Mouse (Mus musculus): ENCODE data around the gene Anxa11. TPM values are rescaled to one million over a fixed set of nuclear protein-coding genes. Genes with fewer than 3 reads are reported as not detected.

The Anxa11 gene
- polyA plus RNA-seq, 1 experiment from 2014 or later, result 3.6 TPM

Small RNAs within 50 kb of the gene (microRNA-seq; reads per million reads assigned to microRNA genes)
- not detected for gene Gm23701

Other genes with a start within 250 kb of the Anxa11 start
- gene Ppif, start 148.0 kb upstream of the Anxa11 start, polyA plus RNA-seq (2016; fragmentation: Nextera tagmentation; extraction: Ambion mirVana), result 23.9 and 24.7 TPM in 2 replicates
- 21.5 and 22.2 TPM in 2 replicates for gene Zcchc24, start 73.1 kb upstream of the Anxa11 start, polyA plus RNA-seq (2016; fragmentation: Nextera tagmentation; extraction: Ambion mirVana)
- gene Plac9a, start 60.9 kb downstream of the Anxa11 start, polyA plus RNA-seq (2016; fragmentation: Nextera tagmentation; extraction: Ambion mirVana), result not detected in 2 replicates
- gene Tmem254a, start 85.5 kb downstream of the Anxa11 start, polyA plus RNA-seq (2016; fragmentation: Nextera tagmentation; extraction: Ambion mirVana), result 2.1 and 3.2 TPM in 2 replicates
- not detected in 2 replicates for gene Cphx1, start 96.1 kb downstream of the Anxa11 start, polyA plus RNA-seq (2016; fragmentation: Nextera tagmentation; extraction: Ambion mirVana)
- 5.4 and 6.1 TPM in 2 replicates for gene Duxbl1, start 136.4 kb downstream of the Anxa11 start, polyA plus RNA-seq (2016; fragmentation: Nextera tagmentation; extraction: Ambion mirVana)
- 0.64 and 2.6 TPM in 2 replicates for gene Gm9780, start 200.6 kb downstream of the Anxa11 start, polyA plus RNA-seq (2016; fragmentation: Nextera tagmentation; extraction: Ambion mirVana)
- 17.6 and 19.4 TPM in 2 replicates for gene Tmem254c, start 225.2 kb downstream of the Anxa11 start, polyA plus RNA-seq (2016; fragmentation: Nextera tagmentation; extraction: Ambion mirVana)
- gene Cphx2, start 239.4 kb downstream of the Anxa11 start, polyA plus RNA-seq (2016; fragmentation: Nextera tagmentation; extraction: Ambion mirVana), result not detected in 2 replicates
- gene Cphx3, start 240.1 kb downstream of the Anxa11 start, polyA plus RNA-seq (2016; fragmentation: Nextera tagmentation; extraction: Ambion mirVana), result not detected in 2 replicates